Mouse (Mus musculus) thymus, postnatal 36 days (tissue): Measurements from ENCODE around the gene Cad.

Experiments used
- DNase-seq, 2 experiments: peaks; one replicate each; pipeline ENCODE4 v3.0.0; 2022; ENCODE audit warnings: mixed read lengths in 2 of 2

Gene Cad

DNA sequence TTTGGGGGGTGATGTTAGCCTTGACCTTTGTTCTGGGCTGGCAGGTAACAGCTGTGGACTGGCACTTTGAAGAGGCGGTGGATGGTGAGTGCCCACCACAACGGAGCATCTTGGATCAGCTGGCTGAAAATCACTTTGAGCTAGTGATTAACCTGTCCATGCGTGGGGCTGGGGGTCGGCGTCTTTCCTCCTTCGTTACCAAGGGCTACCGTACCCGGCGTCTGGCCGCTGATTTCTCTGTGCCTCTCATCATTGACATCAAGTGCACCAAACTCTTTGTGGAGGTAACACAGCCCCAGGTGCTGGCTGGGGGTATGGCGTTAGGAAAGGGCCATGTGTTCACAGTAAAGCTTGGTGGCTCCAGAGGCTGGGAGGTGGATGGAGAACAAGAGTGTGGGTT is 17.2 kb downstream of the Cad start:
- DNase-seq, result no peak

DNA sequence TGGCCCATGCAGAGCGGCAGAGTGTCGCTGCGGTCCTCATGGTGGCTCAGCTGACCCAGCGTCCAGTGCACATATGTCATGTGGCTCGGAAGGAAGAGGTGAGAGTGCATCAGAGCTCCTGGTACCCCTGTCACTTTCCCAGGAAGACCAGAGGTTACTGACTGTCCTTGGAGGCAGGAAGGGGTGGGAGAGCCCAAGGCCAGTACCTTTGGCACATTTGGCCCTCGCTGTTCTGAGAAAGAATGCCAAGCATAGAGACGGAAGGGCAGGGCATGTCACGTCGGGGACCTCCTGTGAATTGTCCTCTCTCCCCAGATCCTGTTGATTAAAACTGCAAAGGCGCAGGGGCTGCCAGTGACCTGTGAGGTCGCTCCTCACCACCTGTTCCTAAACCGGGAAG is 18.6 kb downstream of the Cad start:
- no peak for DNase-seq

DNA sequence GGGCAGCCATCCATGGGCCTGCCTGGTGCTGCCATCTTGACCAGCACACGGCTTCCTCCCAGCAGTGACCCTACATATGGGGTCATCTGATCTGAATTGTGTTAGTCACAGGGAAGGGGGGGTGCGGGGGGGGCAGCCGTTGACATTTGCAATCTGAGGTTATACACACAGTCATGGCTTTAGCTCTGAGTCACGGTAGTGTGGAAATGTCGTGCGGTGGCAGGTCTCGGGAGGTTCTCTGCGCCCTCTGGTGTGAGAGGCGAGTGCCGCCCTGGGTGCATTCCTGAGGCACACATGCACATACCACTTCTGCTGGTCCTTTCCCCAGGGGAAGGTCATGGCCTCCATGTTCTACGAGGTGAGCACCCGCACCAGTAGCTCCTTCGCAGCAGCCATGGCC is 21.8 kb downstream of the Cad start:
- no peak for DNase-seq

DNA sequence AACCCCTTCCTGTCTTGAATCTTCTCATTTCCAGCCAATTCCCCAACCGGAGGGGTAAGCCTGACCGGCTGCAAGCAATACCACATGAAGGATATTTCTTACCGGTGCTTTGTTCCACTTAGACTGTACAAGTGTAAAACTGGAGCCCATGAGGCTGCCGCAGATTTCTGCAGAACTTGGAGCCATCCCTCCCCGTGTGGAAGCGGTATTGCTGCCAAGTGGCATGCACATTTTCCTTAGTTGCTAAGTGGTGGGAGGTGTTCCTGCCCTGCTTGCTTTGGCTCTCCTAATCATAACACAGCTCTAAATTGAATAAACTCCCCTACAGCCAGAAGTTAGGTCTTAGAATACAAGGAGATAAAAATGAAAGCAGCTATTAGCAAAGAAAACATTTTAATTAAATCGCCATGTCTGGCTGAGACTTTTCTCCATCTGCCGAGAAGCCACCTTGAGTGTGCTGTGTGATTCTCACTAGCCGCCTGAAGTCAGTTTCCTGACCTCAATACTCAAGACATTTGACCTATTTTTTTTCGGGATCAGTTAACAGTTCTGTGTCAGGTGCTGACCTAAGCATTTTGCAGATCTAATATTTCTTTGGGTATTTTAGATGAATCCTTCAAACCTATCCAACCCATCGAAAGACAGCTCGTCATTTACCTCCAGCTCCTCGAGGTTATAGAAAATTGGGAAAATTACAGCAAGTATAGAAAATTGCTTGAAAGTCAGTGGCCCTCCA is 25.6 kb downstream of the Cad start:
- DNase-seq, result no peak

DNA sequence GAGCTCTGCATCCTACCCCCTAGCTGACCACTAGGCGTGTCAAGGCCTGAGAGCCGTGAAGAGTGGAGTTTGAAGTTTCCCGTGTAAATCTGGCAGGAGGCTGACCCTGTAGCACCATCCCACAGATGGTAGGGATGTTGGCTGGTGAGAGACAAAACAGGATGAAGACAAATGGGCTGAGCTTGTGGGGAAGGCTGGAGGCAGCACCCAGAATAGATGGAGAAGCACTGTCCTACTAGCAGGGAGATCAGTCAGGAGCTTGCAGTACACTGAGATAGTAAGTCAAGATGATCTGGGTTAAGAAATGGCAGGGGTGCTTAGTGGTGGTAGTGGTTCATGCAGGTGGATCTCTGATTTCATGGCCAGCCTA is 26.2 kb downstream of the Cad start:
- DNase-seq, result no peak

- peak; percentile 53 to 60 for DNase-seq
Observed at GRCm38 (mm10) chr5:31081386-31081785, 26.8 kb downstream of the Cad start.

- peak; percentile 61 to 69 for DNase-seq
Observed at GRCm38 (mm10) chr5:31082355-31082754, 27.8 kb downstream of the Cad start.

DNA sequence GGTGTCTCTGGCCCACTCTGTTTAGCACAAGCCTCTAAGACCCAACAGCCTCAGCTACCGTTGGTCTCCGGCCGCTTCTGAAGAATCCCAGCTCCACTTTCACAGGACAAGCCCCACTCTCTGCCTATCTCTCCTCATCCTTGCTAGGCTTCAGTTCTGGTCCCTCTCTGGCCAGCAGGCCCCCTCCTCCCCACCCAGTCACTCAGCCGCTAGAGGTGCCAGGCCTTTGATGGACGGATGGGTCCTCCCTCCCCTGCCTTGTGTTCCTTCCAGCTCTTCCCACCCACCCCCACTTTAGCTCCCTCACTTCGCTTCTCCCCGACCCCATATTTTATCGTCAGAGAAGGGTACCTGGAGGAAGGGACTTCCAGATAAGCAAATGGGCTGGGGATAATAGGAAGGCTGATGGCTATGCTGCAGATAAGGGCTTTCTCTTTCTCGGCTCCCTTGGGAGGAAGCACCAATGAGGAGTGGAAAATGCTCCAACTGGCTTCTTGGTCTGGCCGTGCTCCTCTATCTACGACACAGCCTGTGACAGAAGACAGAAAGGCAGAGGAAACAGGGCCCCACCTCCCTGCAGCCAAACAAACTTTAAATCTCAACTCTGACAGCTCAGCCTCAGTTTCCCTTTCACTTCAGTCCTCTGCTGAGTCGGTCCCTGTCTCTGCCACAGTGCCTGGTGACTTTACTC is 28.5 kb downstream of the Cad start:
- DNase-seq, result no peak

DNA sequence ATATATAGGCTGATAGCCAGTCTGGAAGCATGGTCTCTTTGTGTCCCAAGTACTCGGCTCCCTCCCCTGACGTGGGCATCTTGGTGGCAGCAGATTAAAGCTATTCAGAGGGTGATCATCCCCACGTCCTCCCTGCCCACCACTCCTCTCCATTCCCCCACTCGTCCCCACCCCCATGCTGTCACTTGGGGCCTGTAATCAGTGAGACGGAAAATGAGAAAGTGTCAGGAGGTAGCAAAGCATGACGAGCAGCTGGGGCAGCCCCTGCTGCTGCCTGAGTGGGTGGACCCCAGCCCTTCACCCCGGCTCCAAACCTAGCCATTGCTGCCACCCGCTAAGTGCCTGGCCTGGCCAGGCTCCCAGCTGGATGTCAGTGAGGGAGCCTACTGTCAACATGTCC is 29.4 kb downstream of the Cad start:
- DNase-seq, result no peak

DNA sequence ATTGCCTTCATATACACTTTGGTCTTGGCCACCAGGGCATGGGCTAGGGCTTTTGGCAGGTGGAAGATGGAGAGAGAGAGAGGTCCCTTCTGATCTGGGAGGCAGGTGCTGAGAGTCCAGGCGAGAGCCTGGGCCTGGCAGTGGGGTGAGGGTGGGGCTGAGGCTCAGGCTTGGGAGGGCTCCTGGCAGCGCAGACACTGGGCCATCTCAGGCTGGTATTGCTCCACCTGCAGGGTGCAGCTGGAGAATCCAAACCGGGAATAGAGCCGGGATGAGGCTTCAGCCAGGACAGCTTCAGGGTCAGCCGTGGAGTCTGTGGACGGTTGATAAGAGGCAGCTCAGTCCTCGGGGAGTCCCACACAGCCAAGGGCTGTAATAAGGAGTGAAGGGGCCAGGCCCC is 32.0 kb downstream of the Cad start:
- no peak for DNase-seq

- DNase-seq, result no peak
Observed at GRCm38 (mm10) chr5:31087131-31087530, 32.6 kb downstream of the Cad start.

- DNase-seq, result no peak
Observed at GRCm38 (mm10) chr5:31092231-31092975, 37.8 kb downstream of the Cad start.

DNA sequence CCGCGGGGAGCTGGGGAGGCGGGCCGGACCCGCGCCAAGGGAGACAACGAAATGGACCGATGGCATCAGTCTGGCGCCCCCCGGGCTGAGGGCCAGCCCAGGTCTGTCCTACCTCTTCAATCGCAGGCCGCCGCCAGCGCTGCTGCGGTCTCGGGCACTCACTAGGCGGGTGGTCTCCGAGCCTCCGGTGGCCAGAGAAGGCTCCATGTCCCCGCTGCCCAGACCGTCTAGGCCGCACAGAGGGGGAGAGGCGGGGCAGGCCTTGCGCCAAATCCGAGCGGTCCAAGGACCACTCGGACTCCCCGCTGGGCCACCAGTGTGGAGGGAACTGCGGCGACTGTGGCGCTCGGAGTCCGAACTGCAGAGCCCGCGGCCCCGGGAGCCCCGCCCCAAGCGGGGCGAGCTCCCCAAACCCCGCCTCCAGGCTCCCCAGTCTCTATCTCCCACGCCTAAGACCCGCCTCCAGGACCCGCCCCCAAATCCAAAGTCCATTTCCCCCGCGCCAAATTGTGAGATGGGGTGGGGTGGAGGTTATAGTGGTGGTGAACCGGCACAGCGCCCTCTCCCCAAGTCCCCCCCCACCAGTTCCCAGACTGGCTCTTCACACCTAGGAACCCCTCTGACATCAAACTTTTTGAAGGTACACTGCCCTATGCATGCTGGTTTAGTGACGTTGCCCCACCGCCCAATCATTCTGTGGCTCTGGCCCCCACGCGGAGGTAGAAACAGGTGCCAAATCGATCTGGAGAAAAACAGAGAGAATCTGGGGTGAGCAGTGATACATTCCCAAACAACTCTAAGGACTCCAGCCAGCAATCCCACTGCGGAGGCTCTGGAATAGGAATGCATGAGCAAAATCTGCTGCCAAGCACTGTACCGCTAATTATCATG is 38.8 kb downstream of the Cad start:
- peak; percentile 50 to 65 for DNase-seq

GRCm38 (mm10) chr5:31094100-31094798 is 39.7 kb downstream of the Cad start:
- DNase-seq, result peak; percentile 28 to 56

DNA sequence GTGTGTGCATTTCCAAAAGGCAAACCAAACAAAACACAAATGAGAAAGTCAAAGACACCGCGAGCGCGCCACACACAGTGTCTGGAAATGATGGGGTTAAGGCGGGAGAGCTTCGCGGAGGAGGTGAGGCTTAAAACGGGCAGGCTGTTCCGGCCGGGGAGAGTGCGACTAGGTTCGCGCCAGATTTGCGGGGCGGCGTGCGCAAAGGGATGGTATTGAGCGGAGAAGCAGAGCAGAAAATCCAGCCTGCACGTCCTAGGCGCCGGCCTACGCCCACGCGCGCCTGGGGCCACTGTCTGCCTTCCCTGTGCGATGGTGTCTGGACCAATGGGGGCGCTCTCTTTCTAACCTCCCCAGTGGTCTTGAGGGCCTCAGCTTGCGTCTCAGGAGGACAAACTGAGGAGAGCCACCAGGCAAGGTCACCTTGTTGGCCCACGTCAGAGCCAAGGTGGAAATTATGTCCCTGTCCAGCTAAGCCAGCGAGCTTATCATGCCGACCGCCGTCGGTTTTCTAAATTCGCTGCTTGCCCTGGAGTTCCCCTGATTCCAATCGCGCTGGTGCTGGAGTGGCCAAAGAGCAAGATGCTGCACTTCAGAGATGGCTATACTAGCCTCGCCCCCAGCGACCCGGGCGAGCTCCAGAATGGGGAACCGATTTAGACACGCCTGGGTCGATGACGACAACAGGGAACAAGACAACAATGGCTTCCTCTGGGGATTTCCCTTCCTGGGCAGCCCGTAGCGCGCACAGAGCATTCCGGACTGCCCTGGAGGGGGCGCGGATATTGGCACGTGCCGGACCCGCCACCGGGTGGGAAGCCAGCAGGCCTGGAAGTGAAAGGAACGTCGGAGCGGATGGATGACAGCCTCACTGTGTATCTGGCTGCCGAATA is 40.5 kb downstream of the Cad start:
- peak; percentile 32 to 44 for DNase-seq

DNA sequence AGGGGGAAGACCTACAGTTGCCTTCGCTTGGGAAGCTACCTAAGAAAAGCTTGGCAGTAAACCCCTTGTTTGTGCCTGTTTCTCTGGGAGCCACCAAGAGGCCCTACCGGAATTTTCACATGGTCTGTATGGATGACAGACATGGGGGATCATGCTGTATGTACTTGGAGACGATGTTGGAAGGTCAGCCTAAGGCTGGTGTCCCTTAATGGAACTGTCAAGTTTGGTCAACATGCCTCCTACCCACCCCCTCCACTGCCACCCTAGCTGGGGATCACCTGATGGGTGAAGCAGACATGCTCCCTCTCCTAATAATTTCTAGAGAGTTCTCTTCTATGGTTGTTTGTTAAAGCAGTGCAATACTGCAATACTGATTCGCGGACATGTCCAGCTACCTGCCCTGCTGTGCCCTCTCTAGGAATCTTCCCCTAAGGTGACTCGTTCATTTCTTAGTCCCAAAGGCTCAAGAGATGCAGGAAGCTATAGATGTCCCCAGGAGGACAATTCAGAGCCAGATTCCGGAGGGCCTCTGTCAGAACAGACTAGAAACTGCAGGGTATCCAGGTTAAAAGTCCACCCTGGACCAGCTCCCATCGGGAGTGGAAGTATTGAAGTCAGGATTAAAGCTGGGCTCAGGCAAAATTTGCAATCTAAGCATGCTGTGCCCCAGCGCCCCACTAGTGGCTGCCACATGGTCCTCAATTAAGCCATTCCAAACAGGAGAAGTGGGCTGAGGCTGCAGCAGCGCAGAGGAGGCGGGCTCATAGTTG is 41.3 kb downstream of the Cad start:
- no peak for DNase-seq

DNA sequence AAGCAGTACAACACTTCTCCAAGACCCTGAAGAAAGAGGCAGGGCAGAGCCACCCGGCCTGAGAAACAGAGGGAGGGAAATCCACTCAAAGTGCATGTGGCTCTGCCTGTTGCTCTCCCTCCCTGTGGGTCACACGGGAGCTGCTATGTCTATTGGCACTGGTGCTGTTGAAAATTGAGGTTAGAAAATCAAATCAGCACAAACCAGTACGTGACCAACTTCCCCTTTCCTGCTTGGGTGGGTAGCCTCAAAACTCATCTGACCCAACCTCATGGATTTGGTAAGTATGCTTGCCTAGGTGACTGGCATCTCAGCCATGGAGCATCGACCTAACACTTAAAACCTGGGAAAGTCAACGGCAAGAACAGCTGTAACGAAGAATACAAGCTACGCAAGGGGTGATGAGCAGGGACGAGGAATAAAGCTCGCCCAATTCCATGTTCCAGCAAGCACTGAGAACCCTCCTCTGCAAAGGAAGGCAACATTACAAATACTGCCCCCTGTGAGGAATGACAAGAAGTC is 51.3 kb downstream of the Cad start, which contains the start of gene Dnajc5g:
TSS of gene Dnajc5g (plus strand) at position 472 of the 522 bp plus-strand sequence.
- no peak for DNase-seq

- DNase-seq, result no peak
Observed at GRCm38 (mm10) chr5:31108000-31108490, 53.5 kb downstream of the Cad start, which contains the start of gene Slc30a3. Gene Slc30a3 (minus strand): TSS chr5:31108237.

DNA sequence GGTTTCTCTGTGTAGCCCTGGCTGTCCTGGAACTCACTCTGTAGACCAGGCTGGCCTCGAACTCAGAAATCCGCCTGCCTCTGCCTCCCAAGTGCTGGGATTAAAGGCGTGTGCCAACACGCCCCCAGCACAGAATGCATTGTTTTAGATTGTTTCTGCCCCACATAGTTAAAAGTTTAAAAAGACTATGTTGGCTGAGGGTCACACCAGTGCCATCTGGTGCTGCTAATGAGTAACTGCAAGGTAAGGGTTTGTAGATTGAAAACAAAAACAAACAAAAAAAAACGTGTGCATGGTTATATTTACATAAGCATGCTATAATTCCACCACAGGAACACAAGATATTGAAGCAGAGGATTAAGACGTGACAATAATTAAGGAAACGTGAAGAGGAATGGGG is 56.2 kb downstream of the Cad start:
- no peak for DNase-seq

- DNase-seq, result no peak
Observed at GRCm38 (mm10) chr5:31116354-31116753, 61.8 kb downstream of the Cad start, which contains the start of gene Trim54. Gene Trim54 (plus strand): TSS chr5:31116712.
